Mouse (Mus musculus): Measurements from ENCODE around the gene Flt3l.

GRCm38 (mm10) chr7:45138403-45138802 is 2.2 kb upstream of the Flt3l start:
- TF ChIP-seq CTCF (IDR thresholded peaks at IDR 0.05; ENCODE audit: low read depth): no peak
- no peak for TF ChIP-seq EP300 (optimal IDR thresholded peaks at IDR 0.05)

All from stomach, postnatal 0 days (tissue).